Mouse (Mus musculus): Measurements from ENCODE around the gene Kcnj14.

The Kcnj14 gene

DNA sequence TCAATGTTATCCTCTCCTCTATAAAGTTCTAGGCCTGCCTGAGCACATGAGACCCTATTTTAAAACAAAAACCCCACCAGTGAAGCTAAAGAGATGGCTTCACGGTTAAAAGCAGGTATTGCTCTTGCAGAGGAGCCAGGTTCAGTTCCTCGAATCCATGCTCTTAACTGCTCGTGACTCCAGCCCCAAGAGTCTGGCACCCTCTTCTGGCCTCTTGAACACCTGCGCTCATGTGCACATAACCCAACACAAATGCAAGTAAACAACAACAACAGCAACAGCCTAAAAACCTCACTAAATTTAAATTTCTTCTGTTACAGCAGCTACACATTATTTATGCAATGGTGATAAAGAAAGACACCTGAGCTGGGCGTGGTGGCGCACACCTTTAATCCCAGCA, 57.1 kb downstream of the Kcnj14 start:
- no peak for DNase-seq (ENCODE audit: low spot score in 2 of 2)

DNA sequence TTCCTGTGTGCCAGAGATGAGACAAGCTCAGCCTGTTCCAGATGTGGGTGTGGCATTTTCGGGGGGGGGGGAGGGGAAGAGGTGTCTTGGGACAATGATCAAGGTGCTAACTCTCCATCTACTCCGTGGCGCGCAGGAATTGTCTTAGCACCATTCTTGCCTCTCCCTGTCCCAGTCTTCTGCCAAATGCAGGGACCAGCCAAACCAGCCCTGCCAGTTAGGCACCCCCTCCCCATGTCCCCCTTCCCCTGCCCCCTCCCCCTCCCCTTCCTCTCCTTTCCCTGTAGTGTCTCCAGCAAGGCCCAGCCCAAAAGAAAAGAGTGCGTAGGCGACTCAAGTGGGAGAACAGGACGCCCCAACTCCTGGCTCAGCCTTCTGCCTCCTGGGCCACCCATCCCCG, 57.8 kb downstream of the Kcnj14 start:
- DNase-seq (ENCODE audit: low spot score in 2 of 2) = no peak

Data from spleen, postnatal 36 days (tissue).